Mouse (Mus musculus): Measurements from ENCODE around the gene Tefm. TPM values are rescaled to one million over a fixed set of nuclear protein-coding genes. Genes with fewer than 3 reads are reported as not detected.

The Tefm gene
- total RNA-seq, 2 experiments from 2014 or later: 16.3 to 21.5 TPM

DNA sequence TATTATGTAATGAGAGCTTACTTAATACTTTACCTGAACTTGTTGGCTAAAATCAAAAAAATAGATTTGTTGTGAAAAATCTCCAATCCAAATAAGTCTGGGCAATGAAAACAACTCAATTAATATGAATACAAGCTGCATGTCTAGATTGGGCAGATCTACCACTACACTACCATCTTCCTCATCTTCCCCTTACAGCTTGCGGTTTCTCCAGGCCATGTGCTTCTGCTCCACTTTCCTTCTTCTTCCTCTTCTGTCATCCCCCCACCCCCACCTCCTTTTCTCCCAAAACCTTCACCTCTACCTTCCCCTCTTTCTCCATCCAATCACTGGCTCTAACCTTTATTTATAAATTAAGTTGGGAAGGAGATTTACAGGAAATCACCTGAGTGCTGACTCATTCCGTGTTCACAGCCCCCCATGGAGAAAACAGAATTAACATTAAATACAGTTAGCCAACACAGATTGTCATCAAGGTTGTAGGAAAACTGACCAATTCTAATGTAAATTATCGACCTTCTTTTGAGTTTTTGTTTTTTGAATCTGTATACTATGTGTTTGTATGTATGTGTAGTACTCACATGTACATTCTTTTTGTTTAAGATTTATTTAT lies 43.4 kb downstream of the Tefm start:
- no peak for DNase-seq

GRCm38 (mm10) chr11:80090555-80091164 lies 51.3 kb downstream of the Tefm start:
- DNase-seq: no peak

DNA sequence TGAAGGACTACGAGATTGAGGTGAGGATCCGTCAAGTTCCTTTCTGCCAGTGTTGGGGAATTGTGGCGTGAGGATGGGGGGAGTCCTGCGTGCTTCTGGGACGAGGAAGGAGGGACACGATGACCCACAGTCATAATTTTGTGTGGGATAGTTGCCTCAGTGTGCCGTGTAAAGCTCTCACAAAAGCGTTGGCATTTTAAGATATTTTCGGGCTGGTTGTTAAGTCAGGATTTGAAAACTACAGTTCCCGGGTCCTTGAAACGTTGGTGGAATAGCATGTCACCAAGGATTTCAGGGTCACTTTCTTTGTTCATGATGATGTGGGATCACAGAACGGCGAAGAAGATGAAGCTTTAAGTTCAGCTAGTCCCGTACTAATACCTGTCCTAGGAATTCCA lies 52.2 kb downstream of the Tefm start:
- DNase-seq: no peak

GRCm38 (mm10) chr11:80088917-80089816 lies 52.8 kb downstream of the Tefm start, which contains the start of gene Atad5:
Gene Atad5, plus strand, starts transcription at chr11:80089400.
- peak; percentile 81 for DNase-seq

GRCm38 (mm10) chr11:80086844-80087243 lies 55.1 kb downstream of the Tefm start:
- DNase-seq: peak; percentile 62

Other genes with a start within 250 kb of the Tefm start
- gene Utp6, start 179.8 kb downstream of the Tefm start, total RNA-seq (2021): 10 to 100 TPM; 24.6 to 26.0 TPM
- gene Suz12, start 149.1 kb downstream of the Tefm start, total RNA-seq (2021): 10 to 100 TPM; 16.9 to 17.6 TPM
- 1 to 10 TPM; 6.6 to 7.7 TPM for gene Crlf3, start 61.2 kb downstream of the Tefm start, total RNA-seq (2021)
- under 1 TPM; 0.72 to 0.99 TPM for gene Atad5, start 52.8 kb downstream of the Tefm start, total RNA-seq (2021)
- gene Adap2, start 11.9 kb upstream of the Tefm start, total RNA-seq (2021): 1 to 10 TPM; 5.0 to 6.0 TPM
- gene Rnf135, start 41.7 kb upstream of the Tefm start, total RNA-seq (2021): 1 to 10 TPM; 1.7 to 3.5 TPM
- gene Rhot1, start 66.8 kb upstream of the Tefm start, total RNA-seq (2021): 10 to 100 TPM; 37.8 to 40.5 TPM
- 1 to 10 TPM; 6.9 to 7.1 TPM for gene Rhbdl3, start 158.7 kb upstream of the Tefm start, total RNA-seq (2021)
- gene 5730455P16Rik, start 235.9 kb upstream of the Tefm start, total RNA-seq (2021): 10 to 100 TPM; 28.9 to 30.8 TPM
- 10 to 100 TPM; 48.3 to 54.5 TPM for gene Zfp207, start 241.1 kb upstream of the Tefm start, total RNA-seq (2021)

Data from gastrocnemius, postnatal 25 days (tissue).